Mouse (Mus musculus): Measurements from ENCODE around the gene Tac2.
"Not testable (repeated sequence)": the region's sequence is repeated elsewhere in the genome, so short reads cannot be mapped to it uniquely, and the experiment has no call there.

Tac2 gene

GRCm38 (mm10) chr10:127755770-127756468 is 31.6 kb downstream of the Tac2 start:
- no peak for DNase-seq (ENCODE audit: low read depth, low spot score)

- no peak for DNase-seq (ENCODE audit: low read depth, low spot score)
Observed at GRCm38 (mm10) chr10:127759181-127760110, 35.2 kb downstream of the Tac2 start, which contains the start of the genes Rdh1 and Rdh16f1. Gene Rdh1 (plus strand): TSS chr10:127759721. Gene Rdh16f1 (plus strand): TSS chr10:127759787.

GRCm38 (mm10) chr10:127762926-127763325 is 38.6 kb downstream of the Tac2 start:
- DNase-seq (ENCODE audit: low read depth, low spot score): not testable (repeated sequence)

DNA sequence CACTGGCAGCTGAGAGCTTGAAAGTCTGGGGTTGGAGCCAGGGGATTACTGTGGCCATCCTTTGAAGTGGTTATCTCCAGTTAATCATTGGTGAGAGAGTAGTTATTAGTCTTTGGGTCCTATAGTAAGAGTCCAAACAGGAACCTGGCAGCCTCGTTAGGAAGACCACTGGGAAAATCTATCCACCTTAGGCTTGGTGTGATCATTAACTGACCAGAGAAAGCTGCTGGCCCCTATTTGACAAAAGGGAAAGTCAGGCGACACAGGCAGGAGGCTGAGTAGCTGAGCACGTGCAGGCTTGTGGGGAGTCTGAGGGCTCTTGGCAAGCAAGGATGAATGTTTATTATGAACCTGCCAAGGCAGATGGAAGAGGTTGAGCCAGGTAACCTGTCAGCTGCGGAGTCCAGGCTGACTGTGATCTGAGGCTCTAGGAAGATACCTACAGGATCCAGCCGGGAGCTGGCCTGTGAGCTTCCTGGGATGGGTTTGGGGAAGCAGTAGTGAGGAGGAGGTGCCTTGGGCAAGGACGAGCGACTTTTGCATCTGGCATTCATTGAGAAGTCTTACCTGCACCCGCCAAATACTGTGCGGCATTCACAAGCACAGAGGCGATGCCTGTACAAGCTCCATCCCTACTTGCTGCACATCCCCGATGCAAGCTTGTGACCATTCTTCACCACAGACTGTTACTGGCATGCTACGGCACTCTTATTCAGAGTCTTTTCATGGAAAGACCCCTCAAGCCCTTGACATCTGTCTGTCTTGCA is 39.8 kb downstream of the Tac2 start:
- DNase-seq (ENCODE audit: low read depth, low spot score): no peak

GRCm38 (mm10) chr10:127766564-127766963 is 42.3 kb downstream of the Tac2 start:
- no peak for DNase-seq (ENCODE audit: low read depth, low spot score)

DNA sequence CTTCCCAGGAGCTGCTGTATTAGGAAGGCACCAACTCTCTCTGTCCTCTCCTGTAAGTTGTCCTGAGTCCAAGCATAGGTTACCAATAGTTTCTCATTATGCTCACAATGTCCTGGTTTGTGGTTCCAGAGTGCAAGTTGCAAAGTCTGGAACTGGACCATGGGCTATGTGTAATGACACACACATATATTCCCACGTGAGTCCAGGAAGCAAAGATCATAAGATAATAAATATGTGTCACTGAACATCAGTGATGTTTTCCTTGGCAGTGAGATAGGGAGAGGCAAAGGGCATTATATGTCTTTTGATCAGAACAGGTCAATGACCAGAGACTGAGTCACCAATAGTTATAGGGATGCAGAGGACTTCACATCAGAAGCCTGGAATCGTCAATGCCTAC is 51.7 kb downstream of the Tac2 start, which contains the start of gene Rdh9:
Gene Rdh9, plus strand, starts transcription at position 376 of the 400 bp plus-strand sequence.
- no peak for DNase-seq (ENCODE audit: low read depth, low spot score)

Data from retina, postnatal 7 days (tissue).